Mouse (Mus musculus): ENCODE measurements at regions not wholly inside any gene's neighbourhood (a gene's known extent, or its start where the extent isn't known, plus 50 kb on each side); places are given as distances from the start of the nearest gene placed in this dataset.
A peak's percentile ranks its signal among the peaks of the same experiment; 100 is the strongest.

- Histone ChIP-seq H3K27me3 (ENCODE audit: control insufficient read depth, insufficient read depth, low read length) (no peaks in the 10 kb centered on the region), H3K9ac (ENCODE audit: low read depth, low read length) (no peak overlapping the region), H3K79me2 (ENCODE audit: control insufficient read depth, insufficient read depth, low read length) (no peaks in the 10 kb centered on the region), H3K4me1 (ENCODE audit: control insufficient read depth, insufficient read depth, low read length) (no peaks in the 10 kb centered on the region), H3K4me3 (ENCODE audit: insufficient read depth, low read depth, low read length) (no peak overlapping the region), H3K27ac (replicated peaks; ENCODE audit: insufficient read depth, low read depth, low read length) (no peak overlapping the region), H3K36me3 (ENCODE audit: control insufficient read depth, insufficient read depth, low read length) (no peaks in the 10 kb centered on the region)
- no peak for DNase-seq (ENCODE audit: extremely low read depth, low read depth, low spot score)
- 46% methylated on average over 3 of the region's 3 CpGs for WGBS
- TF ChIP-seq POLR2A (IDR thresholded peaks at IDR 0.05; ENCODE audit: extremely low read depth, insufficient read depth, low read length) = no peak
- TF ChIP-seq CTCF (IDR thresholded peaks at IDR 0.05; ENCODE audit: low read depth, low read length) = peak; percentile 35
These were observed 198.1 kb upstream of the H2al1a start for GRCm38 (mm10) chrX:11100935-11101334.

GRCm38 (mm10) chrX:11131253-11131652 lies 167.8 kb upstream of the H2al1a start:
- H3K36me3 ChIP-seq (ENCODE audit: control insufficient read depth, insufficient read depth, low read length) = no peaks in the 10 kb centered on the region
- peaks cover 3% of the 10 kb centered on the region for H3K4me1 ChIP-seq (ENCODE audit: control insufficient read depth, insufficient read depth, low read length)
- no peak for TF ChIP-seq CTCF (IDR thresholded peaks at IDR 0.05; ENCODE audit: low read depth, low read length)
- no peak for TF ChIP-seq POLR2A (IDR thresholded peaks at IDR 0.05; ENCODE audit: extremely low read depth, insufficient read depth, low read length)
- no peaks in the 10 kb centered on the region for H3K79me2 ChIP-seq (ENCODE audit: control insufficient read depth, insufficient read depth, low read length)
- H3K9ac ChIP-seq (ENCODE audit: low read depth, low read length) = no peak overlapping the region
- H3K27me3 ChIP-seq (ENCODE audit: control insufficient read depth, insufficient read depth, low read length) = no peaks in the 10 kb centered on the region
- DNase-seq (ENCODE audit: extremely low read depth, low read depth, low spot score) = peak; percentile 81
- no peak overlapping the region for H3K4me3 ChIP-seq (ENCODE audit: insufficient read depth, low read depth, low read length)
- no peak overlapping the region for H3K27ac ChIP-seq (replicated peaks; ENCODE audit: insufficient read depth, low read depth, low read length)
- 13% methylated on average over 2 of the region's 2 CpGs for WGBS

- no peaks in the 10 kb centered on the region for H3K79me2 ChIP-seq (ENCODE audit: control insufficient read depth, insufficient read depth, low read length)
- 18% methylated on average over 8 of the region's 8 CpGs for WGBS
- peak; percentile 87 for DNase-seq (ENCODE audit: extremely low read depth, low read depth, low spot score)
- no peak overlapping the region for H3K27ac ChIP-seq (replicated peaks; ENCODE audit: insufficient read depth, low read depth, low read length)
- peaks cover 4% of the 10 kb centered on the region for H3K4me1 ChIP-seq (ENCODE audit: control insufficient read depth, insufficient read depth, low read length)
- H3K27me3 ChIP-seq (ENCODE audit: control insufficient read depth, insufficient read depth, low read length) = no peaks in the 10 kb centered on the region
- TF ChIP-seq POLR2A (IDR thresholded peaks at IDR 0.05; ENCODE audit: extremely low read depth, insufficient read depth, low read length) (no peak), CTCF (IDR thresholded peaks at IDR 0.05; ENCODE audit: low read depth, low read length) (no peak)
- no peak overlapping the region for H3K9ac ChIP-seq (ENCODE audit: low read depth, low read length)
- H3K4me3 ChIP-seq (ENCODE audit: insufficient read depth, low read depth, low read length) = no peak overlapping the region
- no peaks in the 10 kb centered on the region for H3K36me3 ChIP-seq (ENCODE audit: control insufficient read depth, insufficient read depth, low read length)
These were observed 159.1 kb upstream of the H2al1a start for GRCm38 (mm10) chrX:11139971-11140421.

- Histone ChIP-seq H3K79me2 (ENCODE audit: control insufficient read depth, insufficient read depth, low read length) (no peaks in the 10 kb centered on the region), H3K27me3 (ENCODE audit: control insufficient read depth, insufficient read depth, low read length) (no peaks in the 10 kb centered on the region), H3K9ac (ENCODE audit: low read depth, low read length) (no peak overlapping the region), H3K4me1 (ENCODE audit: control insufficient read depth, insufficient read depth, low read length) (peaks cover 4% of the 10 kb centered on the region), H3K4me3 (ENCODE audit: insufficient read depth, low read depth, low read length) (no peak overlapping the region), H3K27ac (replicated peaks; ENCODE audit: insufficient read depth, low read depth, low read length) (no peak overlapping the region), H3K36me3 (ENCODE audit: control insufficient read depth, insufficient read depth, low read length) (no peaks in the 10 kb centered on the region)
- no peak for DNase-seq (ENCODE audit: extremely low read depth, low read depth, low spot score)
- TF ChIP-seq CTCF (IDR thresholded peaks at IDR 0.05; ENCODE audit: low read depth, low read length) = peak; percentile 49
- TF ChIP-seq POLR2A (IDR thresholded peaks at IDR 0.05; ENCODE audit: extremely low read depth, insufficient read depth, low read length) = no peak
- 91% methylated on average over 1 of the region's 1 CpGs for WGBS
These were observed 157.8 kb upstream of the H2al1a start for GRCm38 (mm10) chrX:11141294-11141693.

- Histone ChIP-seq H3K4me1 (ENCODE audit: control insufficient read depth, insufficient read depth, low read length) (no peaks in the 10 kb centered on the region), H3K4me3 (ENCODE audit: insufficient read depth, low read depth, low read length) (no peak overlapping the region), H3K36me3 (ENCODE audit: control insufficient read depth, insufficient read depth, low read length) (no peaks in the 10 kb centered on the region), H3K27ac (replicated peaks; ENCODE audit: insufficient read depth, low read depth, low read length) (no peak overlapping the region), H3K9ac (ENCODE audit: low read depth, low read length) (no peak overlapping the region), H3K27me3 (ENCODE audit: control insufficient read depth, insufficient read depth, low read length) (no peaks in the 10 kb centered on the region), H3K79me2 (ENCODE audit: control insufficient read depth, insufficient read depth, low read length) (no peaks in the 10 kb centered on the region)
- no peak for DNase-seq (ENCODE audit: extremely low read depth, low read depth, low spot score)
- no peak for TF ChIP-seq CTCF (IDR thresholded peaks at IDR 0.05; ENCODE audit: low read depth, low read length)
- 78% methylated on average over 2 of the region's 2 CpGs for WGBS
These were observed 140.6 kb upstream of the H2al1a start for GRCm38 (mm10) chrX:11158416-11158815.

GRCm38 (mm10) chrX:11170416-11170815 lies 128.6 kb upstream of the H2al1a start:
- DNase-seq (ENCODE audit: extremely low read depth, low read depth, low spot score) = no peak
- TF ChIP-seq POLR2A (IDR thresholded peaks at IDR 0.05; ENCODE audit: extremely low read depth, insufficient read depth, low read length) (no peak), CTCF (IDR thresholded peaks at IDR 0.05; ENCODE audit: low read depth, low read length) (no peak)
- 73% methylated on average over 3 of the region's 3 CpGs for WGBS
- Histone ChIP-seq H3K27me3 (ENCODE audit: control insufficient read depth, insufficient read depth, low read length) (no peaks in the 10 kb centered on the region), H3K4me1 (ENCODE audit: control insufficient read depth, insufficient read depth, low read length) (no peaks in the 10 kb centered on the region), H3K79me2 (ENCODE audit: control insufficient read depth, insufficient read depth, low read length) (no peaks in the 10 kb centered on the region), H3K4me3 (ENCODE audit: insufficient read depth, low read depth, low read length) (no peak overlapping the region), H3K9ac (ENCODE audit: low read depth, low read length) (no peak overlapping the region), H3K27ac (replicated peaks; ENCODE audit: insufficient read depth, low read depth, low read length) (no peak overlapping the region), H3K36me3 (ENCODE audit: control insufficient read depth, insufficient read depth, low read length) (no peaks in the 10 kb centered on the region)

All from liver, adult 2 months (tissue).